8 mouse cellular contexts compared by ENCODE assay signal in the genomic region with DNA sequence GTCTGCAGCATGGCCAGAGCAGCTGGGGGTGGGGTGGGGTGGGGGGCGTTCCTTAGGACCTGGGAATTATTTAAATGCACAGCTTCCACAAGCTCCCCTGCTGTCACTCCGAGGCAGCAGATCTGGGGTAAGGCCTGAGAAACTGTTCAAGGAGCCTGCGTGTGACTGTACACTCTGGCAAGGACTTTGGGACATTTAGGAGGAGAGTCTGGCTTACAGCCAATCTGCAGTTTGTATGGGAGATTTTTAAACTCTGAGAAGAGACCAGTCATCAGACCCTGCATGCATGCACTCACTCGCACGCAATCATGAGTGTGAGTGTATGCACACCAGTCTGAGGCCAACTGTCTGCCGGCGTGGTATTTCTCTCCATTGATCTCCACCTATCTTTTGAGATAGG. TPM values are rescaled to one million over a fixed set of nuclear protein-coding genes. Genes with fewer than 3 reads are reported as not detected.
DNase-seq lines count a peak whose midpoint lies in the region; ATAC-seq lines count a peak whose summit lies in the region.
"Had no signal": no experiment of that assay in that cellular context is flagged by ENCODE, and none has a peak within 500 bp of the region (broad histone marks: within the 10 kb centered on the region; RNA-seq: fewer than 3 reads in every experiment).

No protein-coding gene starts in this region.

- 0 out of 2 replicates have a peak, but pooled peaks cover 4% of the 10 kb centered on the region for H3K36me3 ChIP-seq in limb, embryonic 12.5 days
- H3K36me3 ChIP-seq in limb, embryonic 10.5 days, result peaks cover 14% of the 10 kb centered on the region
- H3K36me3 ChIP-seq in hindbrain, embryonic 16.5 days (ENCODE audit: control insufficient read depth, insufficient read depth, low read length), result no peaks in the 10 kb centered on the region
- no peaks in the 10 kb centered on the region for H3K36me3 ChIP-seq in midbrain, embryonic 15.5 days (replicated peaks)

- DNase-seq in limb, embryonic 10.5 days (ENCODE audit: low spot score), result no peak
- no peak for DNase-seq in c-Kit-positive CD71-positive TER-119-positive erythroid progenitor cells, embryonic 14.5 days (ENCODE audit: low spot score)
- DNase-seq in layer of hippocampus, postnatal 25 days (ENCODE audit: extremely low spot score in 1 of 2, low spot score in 1 of 2), result no peak
- DNase-seq: thymus, adult 18-20 months had no signal

- H3K27ac ChIP-seq in limb, embryonic 12.5 days, result peak overlapping the region; percentile 80; the same call in 1 of the 2 replicates
- no peak overlapping the region for H3K27ac ChIP-seq in limb, embryonic 10.5 days
- H3K27ac ChIP-seq in brown adipose tissue, adult 24 weeks (replicated peaks; ENCODE audit: low read depth, low read length), result peak overlapping the region; percentile 47
- H3K27ac ChIP-seq in hindbrain, embryonic 16.5 days (ENCODE audit: low read depth, low read length), result peak overlapping the region; percentile 49; the same call in 1 of the 2 replicates
- no peak overlapping the region for H3K27ac ChIP-seq in midbrain, embryonic 15.5 days

- no peak overlapping the region for H3K9ac ChIP-seq in limb, embryonic 12.5 days (replicated peaks)
- H3K9ac ChIP-seq in hindbrain, embryonic 16.5 days (ENCODE audit: low read depth, low read length), result no peak overlapping the region
- H3K9ac ChIP-seq in midbrain, embryonic 15.5 days, result no peak overlapping the region

- no peak for ATAC-seq in limb, embryonic 12.5 days (ENCODE audit: insufficient number of reproducible peaks, insufficient read depth, low FRiP score, low TSS enrichment, low read depth)
- peak; percentile 10; the same call in 1 of the 2 replicates for ATAC-seq in hindbrain, embryonic 16.5 days
- ATAC-seq in midbrain, embryonic 15.5 days (replicated peaks), result peak; percentile 24; the same call in 1 of the 2 replicates

- 81% methylated on average over 7 of the region's 7 CpGs for WGBS in limb, embryonic 12.5 days
- WGBS in limb, embryonic 10.5 days, result 85% methylated on average over 7 of the region's 7 CpGs
- 53% methylated on average over 7 of the region's 7 CpGs for WGBS in hindbrain, embryonic 16.5 days
- 66% methylated on average over 7 of the region's 7 CpGs for WGBS in midbrain, embryonic 15.5 days

- no peaks in the 10 kb centered on the region for H3K27me3 ChIP-seq in limb, embryonic 12.5 days
- H3K27me3 ChIP-seq in limb, embryonic 10.5 days (ENCODE audit: low read depth, poor library complexity, severe bottlenecking), result no peaks in the 10 kb centered on the region
- no peaks in the 10 kb centered on the region for H3K27me3 ChIP-seq in hindbrain, embryonic 16.5 days (replicated peaks; ENCODE audit: control insufficient read depth, insufficient read depth, low read length)
- H3K27me3 ChIP-seq in midbrain, embryonic 15.5 days (replicated peaks), result no peaks in the 10 kb centered on the region

- no peaks in the 10 kb centered on the region for H3K9me3 ChIP-seq in limb, embryonic 12.5 days
- H3K9me3 ChIP-seq in limb, embryonic 10.5 days (replicated peaks), result no peaks in the 10 kb centered on the region
- no peaks in the 10 kb centered on the region for H3K9me3 ChIP-seq in hindbrain, embryonic 16.5 days (ENCODE audit: control insufficient read depth, low read length)
- no peaks in the 10 kb centered on the region for H3K9me3 ChIP-seq in midbrain, embryonic 15.5 days

- no peak overlapping the region for H3K4me2 ChIP-seq in limb, embryonic 12.5 days
- H3K4me2 ChIP-seq in hindbrain, embryonic 16.5 days (ENCODE audit: low read length), result no peak overlapping the region
- no peak overlapping the region for H3K4me2 ChIP-seq in midbrain, embryonic 15.5 days

- H3K4me1 ChIP-seq in limb, embryonic 12.5 days (replicated peaks), result peaks cover 30% of the 10 kb centered on the region
- H3K4me1 ChIP-seq in limb, embryonic 10.5 days, result peaks cover 7% of the 10 kb centered on the region
- H3K4me1 ChIP-seq in brown adipose tissue, adult 24 weeks (ENCODE audit: control insufficient read depth, insufficient read depth, insufficient read length, low read length), result peaks cover 32% of the 10 kb centered on the region
- peaks cover 20% of the 10 kb centered on the region for H3K4me1 ChIP-seq in hindbrain, embryonic 16.5 days (ENCODE audit: control insufficient read depth, insufficient read depth, low read depth, low read length)
- H3K4me1 ChIP-seq in midbrain, embryonic 15.5 days, result peaks cover 29% of the 10 kb centered on the region

- no peak overlapping the region for H3K4me3 ChIP-seq in limb, embryonic 12.5 days (replicated peaks)
- H3K4me3 ChIP-seq in limb, embryonic 10.5 days, result no peak overlapping the region
- no peak overlapping the region for H3K4me3 ChIP-seq in brown adipose tissue, adult 24 weeks (ENCODE audit: insufficient read depth, low read depth, low read length)
- H3K4me3 ChIP-seq in hindbrain, embryonic 16.5 days (ENCODE audit: low read length), result no peak overlapping the region
- H3K4me3 ChIP-seq in midbrain, embryonic 15.5 days, result no peak overlapping the region

RNA-seq across cellular contexts. Expression of a gene that starts 17.5 kb away (rescaled TPM):
- polyA plus RNA-seq in limb, embryonic 12.5 days (2016; fragmentation: Nextera tagmentation; extraction: Ambion mirVana), result 22.9 and 23.1 TPM in 2 replicates
- 15.0 and 17.6 TPM in 2 replicates for polyA plus RNA-seq in limb, embryonic 10.5 days (2016; fragmentation: Nextera tagmentation; extraction: Ambion mirVana)
- 14.8 and 25.2 TPM in 2 replicates for polyA plus RNA-seq in brown adipose tissue, adult 24 weeks (2012; ENCODE audit: insufficient read depth, insufficient read length, missing spikeins)
- polyA plus RNA-seq in hindbrain, embryonic 16.5 days (2015; fragmentation: Nextera tagmentation; extraction: Ambion mirVana), result 19.1 and 33.1 TPM in 2 replicates
- 32.5 and 37.1 TPM in 2 replicates for polyA plus RNA-seq in midbrain, embryonic 15.5 days (2015; fragmentation: Nextera tagmentation; extraction: Ambion mirVana)
- 10 to 100 TPM; 47.9 to 57.7 TPM for total RNA-seq in layer of hippocampus, postnatal 25 days (2021)

Comparison
In these comparisons a context has a peak if more than half of its experiments do, and no peak if none do; other contexts are left out.
1. H3K27ac ChIP-seq: peak in limb, embryonic 12.5 days (single experiment), brown adipose tissue, adult 24 weeks (single experiment) and hindbrain, embryonic 16.5 days (single experiment); none in limb, embryonic 10.5 days (single experiment) and midbrain, embryonic 15.5 days (single experiment).